Mouse (Mus musculus): ENCODE measurements around the gene Tomm40l. TPM values are rescaled to one million over a fixed set of nuclear protein-coding genes. Genes with fewer than 3 reads are reported as not detected.
"Not testable (repeated sequence)": the region's sequence is repeated elsewhere in the genome, so short reads cannot be mapped to it uniquely, and the experiment has no call there.

Gene Tomm40l
- polyA plus RNA-seq, 1 experiment, result 26.9 TPM

DNA sequence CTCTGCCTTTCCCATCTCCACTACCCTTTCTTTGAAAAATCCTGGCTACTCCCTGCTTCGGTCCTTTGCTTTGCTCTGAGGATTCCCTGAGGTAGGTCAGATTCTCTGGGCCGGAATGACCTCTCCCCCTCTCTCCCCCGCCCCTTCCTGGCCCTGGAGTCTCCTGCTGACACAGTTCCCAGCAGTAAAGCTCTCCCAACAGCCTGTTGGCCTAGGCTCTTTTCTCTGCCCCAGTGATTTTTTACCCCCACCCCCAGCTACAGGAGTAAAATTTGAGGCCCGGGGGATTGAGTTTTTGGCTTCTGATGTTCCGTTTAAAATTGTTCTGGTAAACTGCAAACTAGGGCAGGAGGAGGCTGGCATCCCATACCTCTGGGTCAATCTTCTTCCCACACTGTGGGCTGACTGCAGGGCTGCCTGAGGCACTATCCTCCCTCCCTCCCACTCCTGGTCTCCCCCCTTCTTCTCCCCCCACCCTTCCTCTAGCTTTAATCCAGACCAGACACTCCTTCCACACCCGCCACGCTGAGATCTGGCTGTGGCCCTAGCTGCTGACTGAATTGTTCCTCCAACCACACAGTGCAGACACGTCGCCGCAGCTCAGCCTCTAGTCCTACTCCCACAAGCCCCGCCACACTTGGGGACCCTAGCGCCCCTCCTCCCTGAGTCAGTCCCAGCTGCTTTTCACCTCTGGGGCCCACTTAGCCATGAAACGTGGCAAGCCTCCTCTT, 29.4 kb upstream of the Tomm40l start:
- Histone ChIP-seq H3K27ac (ENCODE audit: insufficient read depth, low read length) (peak overlapping the region; percentile 86), H3K4me3 (ENCODE audit: insufficient read depth, low read length) (peak overlapping the region; percentile 24), H3K4me1 (ENCODE audit: control insufficient read depth, insufficient read depth, low read length) (peaks cover 3% of the 10 kb centered on the region)
- TF ChIP-seq CTCF (IDR thresholded peaks at IDR 0.05; ENCODE audit: borderline replicate concordance, insufficient read depth, low read length), result no peak
- TF ChIP-seq POLR2A (IDR thresholded peaks at IDR 0.05; ENCODE audit: low read depth, low read length), result peak; percentile 78

- H3K27ac ChIP-seq (ENCODE audit: insufficient read depth, low read length), result peak within 1 kb of the TSS; percentile 86
- peak within 1 kb of the TSS; percentile 24 for H3K4me3 ChIP-seq (ENCODE audit: insufficient read depth, low read length)
- H3K4me1 ChIP-seq (ENCODE audit: control insufficient read depth, insufficient read depth, low read length), result peaks cover 3% of the 10 kb centered on the region
- peak; percentile 38 for TF ChIP-seq POLR2A (IDR thresholded peaks at IDR 0.05; ENCODE audit: low read depth, low read length)
- no peak for TF ChIP-seq CTCF (IDR thresholded peaks at IDR 0.05; ENCODE audit: borderline replicate concordance, insufficient read depth, low read length)
Observed at GRCm38 (mm10) chr1:171250680-171251593, 28.6 kb upstream of the Tomm40l start, which contains the start of gene Ndufs2. Gene Ndufs2, minus strand, starts transcription at chr1:171251388.

- Histone ChIP-seq H3K4me3 (ENCODE audit: insufficient read depth, low read length) (peak within 1 kb of the TSS; percentile 24), H3K27ac (ENCODE audit: insufficient read depth, low read length) (peak within 1 kb of the TSS; percentile 88), H3K4me1 (ENCODE audit: control insufficient read depth, insufficient read depth, low read length) (peaks cover 3% of the 10 kb centered on the region)
- peak; percentile 98 for TF ChIP-seq POLR2A (IDR thresholded peaks at IDR 0.05; ENCODE audit: low read depth, low read length)
- TF ChIP-seq CTCF (IDR thresholded peaks at IDR 0.05; ENCODE audit: borderline replicate concordance, insufficient read depth, low read length), result no peak
Observed at GRCm38 (mm10) chr1:171249913-171250600, 27.7 kb upstream of the Tomm40l start, which contains the start of gene Adamts4. Gene Adamts4, plus strand, starts transcription at chr1:171250421.

GRCm38 (mm10) chr1:171248386-171249226, 26.3 kb upstream of the Tomm40l start:
- Histone ChIP-seq H3K27ac (ENCODE audit: insufficient read depth, low read length) (peak overlapping the region; percentile 88), H3K4me1 (ENCODE audit: control insufficient read depth, insufficient read depth, low read length) (peaks cover 3% of the 10 kb centered on the region), H3K4me3 (ENCODE audit: insufficient read depth, low read length) (no peak overlapping the region)
- TF ChIP-seq POLR2A (IDR thresholded peaks at IDR 0.05; ENCODE audit: low read depth, low read length) (peak; percentile 20; the same call in 1 of the 2 replicates), CTCF (IDR thresholded peaks at IDR 0.05; ENCODE audit: borderline replicate concordance, insufficient read depth, low read length) (no peak)

- TF ChIP-seq CTCF (IDR thresholded peaks at IDR 0.05; ENCODE audit: borderline replicate concordance, insufficient read depth, low read length) (no peak), POLR2A (IDR thresholded peaks at IDR 0.05; ENCODE audit: low read depth, low read length) (no peak)
- Histone ChIP-seq H3K4me3 (ENCODE audit: insufficient read depth, low read length) (no peak overlapping the region), H3K27ac (ENCODE audit: insufficient read depth, low read length) (peak overlapping the region; percentile 88), H3K4me1 (ENCODE audit: control insufficient read depth, insufficient read depth, low read length) (peaks cover 3% of the 10 kb centered on the region)
Observed at GRCm38 (mm10) chr1:171247916-171248315, 25.6 kb upstream of the Tomm40l start.

GRCm38 (mm10) chr1:171247453-171247841, 25.1 kb upstream of the Tomm40l start:
- TF ChIP-seq POLR2A (IDR thresholded peaks at IDR 0.05; ENCODE audit: low read depth, low read length) (no peak), CTCF (IDR thresholded peaks at IDR 0.05; ENCODE audit: borderline replicate concordance, insufficient read depth, low read length) (no peak)
- Histone ChIP-seq H3K4me3 (ENCODE audit: insufficient read depth, low read length) (peak overlapping the region; percentile 20), H3K27ac (ENCODE audit: insufficient read depth, low read length) (peak overlapping the region; percentile 88), H3K4me1 (ENCODE audit: control insufficient read depth, insufficient read depth, low read length) (peaks cover 3% of the 10 kb centered on the region)

DNA sequence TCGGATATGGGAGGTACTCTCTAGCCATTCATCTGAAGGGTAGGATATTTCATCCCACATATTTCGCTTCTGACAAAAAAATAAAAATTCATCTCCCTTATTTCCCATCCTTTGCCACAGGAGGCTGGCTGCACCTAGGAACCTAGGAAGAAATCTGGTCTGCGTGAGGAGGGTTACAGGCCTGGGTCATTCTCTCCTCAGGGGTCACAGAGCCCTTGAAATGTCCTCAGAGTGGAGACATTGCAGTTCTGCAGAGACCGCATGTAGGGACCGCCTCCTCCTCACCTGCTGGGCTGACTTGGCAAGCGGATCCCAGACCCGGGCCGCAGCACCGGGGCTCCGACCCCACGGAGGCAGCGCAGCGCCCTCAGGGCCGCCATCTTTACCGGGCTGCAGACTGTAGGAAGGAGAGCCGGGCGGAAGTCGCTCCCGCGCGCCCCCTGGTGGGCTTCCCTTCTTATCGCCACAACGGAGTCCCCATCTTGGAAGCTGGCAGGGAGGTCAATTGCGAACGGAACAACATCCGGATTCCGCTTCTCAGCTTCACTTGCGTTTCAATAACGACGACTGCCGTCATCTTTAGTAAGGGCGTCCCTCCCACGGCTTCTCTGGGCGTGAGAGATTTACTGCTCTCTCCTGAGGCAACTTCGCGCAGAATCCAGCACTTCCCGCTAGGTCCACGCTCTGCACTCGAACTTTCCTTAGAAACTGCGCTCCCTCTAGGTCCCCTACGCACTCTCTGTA, 24.6 kb upstream of the Tomm40l start:
- peak overlapping the region; percentile 88 for H3K27ac ChIP-seq (ENCODE audit: insufficient read depth, low read length)
- peaks cover 3% of the 10 kb centered on the region for H3K4me1 ChIP-seq (ENCODE audit: control insufficient read depth, insufficient read depth, low read length)
- TF ChIP-seq CTCF (IDR thresholded peaks at IDR 0.05; ENCODE audit: borderline replicate concordance, insufficient read depth, low read length), result 0 out of 2 replicates have a peak, but pooled peaks have one; percentile 21
- TF ChIP-seq POLR2A (IDR thresholded peaks at IDR 0.05; ENCODE audit: low read depth, low read length), result peak; percentile 91
- peak overlapping the region; percentile 87 for H3K4me3 ChIP-seq (ENCODE audit: insufficient read depth, low read length)

- H3K4me1 ChIP-seq (ENCODE audit: control insufficient read depth, insufficient read depth, low read length), result peaks cover 3% of the 10 kb centered on the region
Observed at GRCm38 (mm10) chr1:171245353-171245752, 23.0 kb upstream of the Tomm40l start.

GRCm38 (mm10) chr1:171241952-171242351, 19.6 kb upstream of the Tomm40l start:
- not testable (repeated sequence) for H3K4me1 ChIP-seq (ENCODE audit: control insufficient read depth, insufficient read depth, low read length); H3K4me3 ChIP-seq (ENCODE audit: insufficient read depth, low read length); H3K27ac ChIP-seq (ENCODE audit: insufficient read depth, low read length)

More at GRCm38 (mm10) chr1:171245353-171245752, 23.0 kb upstream of the Tomm40l start:
- peak overlapping the region; percentile 37 for H3K27ac ChIP-seq (ENCODE audit: insufficient read depth, low read length)
- H3K4me3 ChIP-seq (ENCODE audit: insufficient read depth, low read length), result no peak overlapping the region
- TF ChIP-seq POLR2A (IDR thresholded peaks at IDR 0.05; ENCODE audit: low read depth, low read length) (no peak; the same call in 1 of the 2 replicates), CTCF (IDR thresholded peaks at IDR 0.05; ENCODE audit: borderline replicate concordance, insufficient read depth, low read length) (no peak)

Measured in embryonic fibroblast, embryonic 13.5 days (primary cell).